Mouse (Mus musculus) myocyte (in vitro differentiated cells): ENCODE measurements around the gene Nr1d1. TPM values are rescaled to one million over a fixed set of nuclear protein-coding genes. Genes with fewer than 3 reads are reported as not detected.
A peak's percentile ranks its signal among the peaks of the same experiment; 100 is the strongest.

Source experiments
- H3K27me3 ChIP-seq: one replicate; pipeline ENCODE4 v1.6.1; 2011; ENCODE audit not compliant: control insufficient read depth, insufficient read depth, insufficient read length
- H3K36me3 ChIP-seq: one replicate; pipeline ENCODE4 v1.6.1; 2011; ENCODE audit not compliant: control insufficient read depth, insufficient read depth
- H3K4me2 ChIP-seq: one replicate; pipeline ENCODE4 v1.6.1; 2011; ENCODE audit warnings: low read depth, control low read depth
- H3K4me3 ChIP-seq: one replicate; pipeline ENCODE4 v1.5.1; 2011; ENCODE audit warnings: mild to moderate bottlenecking, control low read depth, moderate library complexity
- H3K79me2 ChIP-seq: one replicate; pipeline ENCODE4 v1.6.1; 2011; ENCODE audit not compliant: control insufficient read depth, insufficient read depth
- H3ac ChIP-seq: one replicate; pipeline ENCODE4 v1.6.1; 2011; ENCODE audit not compliant: control insufficient read depth, insufficient read length
- CEBPB ChIP-seq: IDR thresholded peaks from 2 replicates; pipeline ENCODE4 v1.6.1; 2011; ENCODE audit warnings: mild to moderate bottlenecking, moderate library complexity; ENCODE audit not compliant: poor library complexity, insufficient read depth, severe bottlenecking
- E2F4 ChIP-seq: IDR thresholded peaks from one replicate; pipeline ENCODE4 v1.6.1; 2011; ENCODE audit warnings: mild to moderate bottlenecking, control low read depth, moderate library complexity; ENCODE audit not compliant: insufficient read depth
- MAX ChIP-seq: IDR thresholded peaks from one replicate; pipeline ENCODE4 v1.6.1; 2011; ENCODE audit warnings: low read depth, mild to moderate bottlenecking, control low read depth
- MYOD1 ChIP-seq, 3 experiments: IDR thresholded peaks; one replicate each; pipeline ENCODE4 v1.6.1; 2011; ENCODE audit warnings: control low read depth in 2 of 3, low read depth in 2 of 3, mild to moderate bottlenecking in 2 of 3, moderate library complexity in 1 of 3; ENCODE audit not compliant: insufficient read length in 2 of 3, control insufficient read depth in 1 of 3
- MYOG ChIP-seq, 3 experiments: IDR thresholded peaks; one replicate each; pipeline ENCODE4 v1.6.1; 2011; ENCODE audit warnings: control low read depth in 2 of 3, low read depth in 2 of 3, mild to moderate bottlenecking in 2 of 3; ENCODE audit not compliant: insufficient read length in 2 of 3, control insufficient read depth in 1 of 3, insufficient read depth in 1 of 3
- POLR2A ChIP-seq: IDR thresholded peaks from one replicate; pipeline ENCODE4 v1.6.1; 2011; ENCODE audit warnings: low read depth, mild to moderate bottlenecking, control low read depth, moderate library complexity; ENCODE audit not compliant: insufficient read length
- POLR2AphosphoS2 ChIP-seq: IDR thresholded peaks from one replicate; pipeline ENCODE4 v1.6.1; 2011; ENCODE audit warnings: low read depth, control low read depth; ENCODE audit not compliant: insufficient read length
- REST ChIP-seq: IDR thresholded peaks from one replicate; pipeline ENCODE4 v1.6.1; 2011; ENCODE audit warnings: mild to moderate bottlenecking, control low read depth, moderate library complexity; ENCODE audit not compliant: insufficient read depth, insufficient read length
- SRF ChIP-seq: IDR thresholded peaks from one replicate; pipeline ENCODE4 v1.6.1; 2011; ENCODE audit warnings: low read depth; ENCODE audit not compliant: control insufficient read depth, insufficient read length
- TCF12 ChIP-seq: IDR thresholded peaks from one replicate; pipeline ENCODE4 v1.6.1; 2011; ENCODE audit warnings: mild to moderate bottlenecking, control low read depth; ENCODE audit not compliant: poor library complexity, insufficient read depth, severe bottlenecking
- TCF3 ChIP-seq: IDR thresholded peaks from one replicate; pipeline ENCODE4 v1.6.1; 2011; ENCODE audit warnings: low read depth, control low read depth; ENCODE audit not compliant: insufficient read length
- USF1 ChIP-seq: IDR thresholded peaks from one replicate; pipeline ENCODE4 v1.6.1; 2011; ENCODE audit warnings: low read depth, mild to moderate bottlenecking, control low read depth, moderate library complexity
- polyA plus RNA-seq: library from polyadenylated mRNA; unstranded; fragments of >200 nt; fragmentation: generic; extraction: Trizol; gene quantifications from one replicate; pipeline ENCODE4 v1.2.1, GENCODE M21; 2012; ENCODE audit warnings: missing spikeins

Gene Nr1d1
- polyA plus RNA-seq, 1 experiment, result 49.1 TPM

DNA sequence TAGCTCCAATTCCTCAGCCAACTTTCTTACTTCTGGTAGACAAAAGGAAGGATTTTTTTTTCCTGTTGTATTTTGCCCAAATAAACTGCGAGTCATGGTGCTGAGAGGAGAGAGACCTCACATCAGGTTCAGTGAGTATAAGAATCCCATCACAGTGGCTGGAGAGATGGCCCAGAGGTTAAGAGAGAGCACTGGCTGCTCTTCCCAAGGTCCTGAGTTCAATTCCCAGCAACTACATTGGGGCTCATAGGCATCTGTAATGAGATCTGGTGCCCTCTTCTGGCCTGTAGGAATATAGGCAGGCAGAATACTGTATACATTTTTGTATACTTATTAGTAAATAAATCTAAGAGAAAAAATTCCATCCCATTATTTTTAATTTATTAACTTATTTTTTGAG, 12.6 kb upstream of the Nr1d1 start:
- H3K79me2 ChIP-seq, result no peaks in the 10 kb centered on the region
- no peaks in the 10 kb centered on the region for H3K27me3 ChIP-seq
- H3K4me3 ChIP-seq, result no peak overlapping the region
- H3ac ChIP-seq, result no peak overlapping the region
- TF ChIP-seq USF1 (no peak), TCF3 (no peak), TCF12 (no peak), CEBPB (no peak), MYOD1 (IDR thresholded peaks at IDR 0.05; ENCODE audit: control insufficient read depth in 1 of 3, insufficient read length in 2 of 3, low read depth in 2 of 3) (no peak), POLR2A (no peak)
- no peak overlapping the region for H3K4me2 ChIP-seq
- H3K36me3 ChIP-seq, result no peaks in the 10 kb centered on the region

DNA sequence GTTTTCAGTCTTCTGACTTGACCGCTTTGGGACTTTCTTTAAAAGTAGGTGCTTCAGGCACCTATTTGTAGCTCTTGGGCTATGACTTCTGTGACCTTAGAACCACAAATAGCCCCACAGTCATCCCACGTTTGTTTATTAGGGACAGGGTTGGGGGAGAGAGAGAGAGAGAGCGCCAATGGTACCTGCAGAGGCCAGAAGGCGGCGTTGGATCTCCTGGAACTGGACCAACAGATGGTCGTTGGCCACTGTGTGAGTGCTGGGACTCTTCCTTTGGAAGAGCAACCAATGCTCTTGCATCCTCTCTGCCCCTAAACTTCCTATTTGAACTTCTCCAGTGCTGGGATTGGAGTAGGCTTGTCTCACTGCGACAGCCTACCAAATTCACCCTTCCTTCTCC, 12.1 kb upstream of the Nr1d1 start:
- TF ChIP-seq CEBPB (no peak), TCF12 (no peak), MYOG (IDR thresholded peaks at IDR 0.05; ENCODE audit: control insufficient read depth in 1 of 3, insufficient read depth in 1 of 3, insufficient read length in 2 of 3, low read depth in 2 of 3) (no peak), SRF (no peak), USF1 (no peak), REST (no peak), POLR2A (no peak), MYOD1 (IDR thresholded peaks at IDR 0.05; ENCODE audit: control insufficient read depth in 1 of 3, insufficient read length in 2 of 3, low read depth in 2 of 3) (no peak), POLR2AphosphoS2 (no peak), MAX (no peak), TCF3 (no peak), E2F4 (no peak)
- Histone ChIP-seq H3ac (no peak overlapping the region), H3K36me3 (no peaks in the 10 kb centered on the region), H3K79me2 (no peaks in the 10 kb centered on the region), H3K27me3 (no peaks in the 10 kb centered on the region), H3K4me2 (no peak overlapping the region), H3K4me3 (no peak overlapping the region)

DNA sequence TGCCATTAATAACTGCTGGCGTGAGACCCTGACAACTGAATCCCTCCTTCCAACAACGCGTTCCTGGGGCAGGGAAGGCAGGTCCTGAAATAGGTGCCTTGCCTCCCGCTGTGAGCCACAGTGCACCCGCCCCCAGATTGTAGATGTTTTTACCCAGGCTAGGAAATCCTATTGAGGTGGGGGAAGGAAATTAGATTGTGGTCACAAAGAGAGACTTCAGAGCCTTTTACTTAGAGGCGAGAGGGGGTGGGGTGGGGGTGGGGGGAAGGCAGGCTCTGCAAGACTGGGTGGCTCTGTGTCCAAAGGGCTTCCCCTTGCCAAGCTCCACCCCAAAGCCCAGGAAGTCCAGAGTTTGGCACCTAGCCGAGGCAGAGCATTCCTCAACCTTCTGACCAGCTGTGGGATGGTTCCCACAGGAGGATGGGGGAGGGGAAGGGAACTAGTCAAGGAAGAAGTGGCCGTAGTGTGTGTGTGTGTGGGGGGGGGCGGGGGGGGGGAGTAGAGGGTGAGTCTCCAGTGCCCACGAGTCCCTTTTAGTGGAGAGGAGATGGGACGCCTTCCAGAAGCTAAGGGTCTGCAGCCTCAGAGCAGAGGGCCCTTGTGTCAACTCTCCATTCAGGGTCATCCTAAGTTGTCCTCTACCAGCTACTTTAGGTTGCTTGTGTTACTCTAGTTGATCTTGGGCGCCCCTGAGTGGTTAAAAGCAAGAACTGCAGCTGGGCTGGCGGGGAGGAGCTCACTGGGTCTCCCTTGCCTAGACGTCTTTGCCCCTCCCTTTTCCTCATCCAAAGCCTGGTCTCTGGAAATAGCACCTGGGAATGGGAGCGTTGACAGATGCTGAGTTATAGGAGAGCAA, 11.5 kb upstream of the Nr1d1 start:
- Histone ChIP-seq H3ac (no peak overlapping the region), H3K79me2 (no peaks in the 10 kb centered on the region), H3K4me2 (peak overlapping the region; percentile 99), H3K4me3 (peak overlapping the region; percentile 6), H3K27me3 (no peaks in the 10 kb centered on the region), H3K36me3 (no peaks in the 10 kb centered on the region)
- TF ChIP-seq POLR2A (peak; percentile 29), TCF12 (peak; percentile 46), MYOD1 (IDR thresholded peaks at IDR 0.05; ENCODE audit: control insufficient read depth in 1 of 3, insufficient read length in 2 of 3, low read depth in 2 of 3) (peak in 2 of 3 experiments; percentile 54 to 71), MYOG (IDR thresholded peaks at IDR 0.05; ENCODE audit: control insufficient read depth in 1 of 3, insufficient read depth in 1 of 3, insufficient read length in 2 of 3, low read depth in 2 of 3) (peak in 1 of 3 experiments; percentile 77), E2F4 (no peak)

DNA sequence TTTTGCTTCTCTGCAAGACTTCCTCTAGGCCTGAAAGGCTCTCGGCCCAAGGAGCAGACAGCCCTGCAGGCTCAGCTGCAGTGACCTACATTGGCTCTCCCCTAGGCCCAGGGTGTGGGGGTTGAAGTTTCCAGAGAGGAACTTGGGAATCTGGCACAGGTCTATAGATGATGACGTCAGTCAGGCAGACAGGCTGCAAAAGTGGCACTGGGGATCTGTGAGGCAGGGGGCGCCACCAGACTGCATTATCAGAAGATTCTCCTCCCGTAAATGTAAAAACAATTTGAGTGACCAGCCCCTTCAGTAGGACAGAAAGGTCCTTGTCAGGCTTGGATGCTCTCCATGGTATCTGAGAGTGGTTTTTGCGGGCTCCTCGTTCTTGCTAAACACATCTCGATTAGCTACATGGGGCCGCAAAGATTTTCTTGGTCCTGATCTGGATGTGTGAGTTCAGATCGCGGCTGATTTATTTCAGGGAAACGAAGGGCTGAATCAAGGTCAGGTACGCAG, 10.7 kb upstream of the Nr1d1 start:
- no peaks in the 10 kb centered on the region for H3K79me2 ChIP-seq
- peak overlapping the region; percentile 6 for H3K4me3 ChIP-seq
- TF ChIP-seq MYOG (IDR thresholded peaks at IDR 0.05; ENCODE audit: control insufficient read depth in 1 of 3, insufficient read depth in 1 of 3, insufficient read length in 2 of 3, low read depth in 2 of 3) (no peak), POLR2A (peak; percentile 26)
- no peaks in the 10 kb centered on the region for H3K36me3 ChIP-seq
- peak overlapping the region; percentile 99 for H3K4me2 ChIP-seq
- H3K27me3 ChIP-seq, result no peaks in the 10 kb centered on the region
- no peak overlapping the region for H3ac ChIP-seq

DNA sequence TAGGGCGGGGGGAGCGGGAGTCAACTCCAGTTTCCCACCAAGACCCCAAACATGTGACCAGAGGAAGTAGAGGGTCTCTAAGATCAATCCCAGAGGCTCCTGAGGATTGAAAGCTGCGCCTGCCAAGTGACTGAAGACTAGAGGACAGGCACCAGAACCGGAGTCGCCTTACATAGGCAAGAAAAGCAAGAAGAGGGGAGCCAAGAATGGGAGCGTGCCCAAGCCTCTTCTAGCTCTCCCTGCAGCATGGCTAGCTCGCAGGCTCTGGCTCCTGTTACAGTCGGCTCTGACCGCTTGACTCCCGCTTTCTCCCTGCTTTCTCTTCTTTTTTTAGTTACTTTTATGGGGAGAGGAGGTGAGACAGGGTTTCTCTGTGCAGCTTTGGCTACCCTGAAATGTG, 10.1 kb upstream of the Nr1d1 start:
- Histone ChIP-seq H3K4me3 (no peak overlapping the region), H3K4me2 (peak overlapping the region; percentile 99), H3ac (no peak overlapping the region), H3K79me2 (no peaks in the 10 kb centered on the region), H3K27me3 (no peaks in the 10 kb centered on the region), H3K36me3 (no peaks in the 10 kb centered on the region)
- TF ChIP-seq MYOD1 (IDR thresholded peaks at IDR 0.05; ENCODE audit: control insufficient read depth in 1 of 3, insufficient read length in 2 of 3, low read depth in 2 of 3) (no peak), USF1 (no peak), TCF3 (no peak)

DNA sequence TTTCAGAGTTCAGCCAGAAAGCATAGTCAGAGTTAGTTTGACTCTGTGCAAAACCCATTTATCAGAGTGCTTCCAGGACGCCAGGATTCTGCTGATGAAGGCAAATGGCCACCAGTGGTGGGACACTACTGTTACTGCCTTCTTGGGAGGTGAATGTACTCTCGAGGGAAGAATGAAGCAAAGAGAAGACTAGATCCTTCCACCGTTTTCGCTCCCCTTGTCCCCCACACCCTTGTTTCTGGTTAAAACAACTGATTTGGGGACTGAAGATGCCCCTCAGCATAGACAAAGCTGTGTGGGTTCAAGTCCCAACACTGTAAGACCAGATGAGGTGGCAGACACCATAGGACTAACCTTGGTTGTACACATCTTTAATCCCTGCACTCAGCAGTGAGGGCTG, 9.0 kb upstream of the Nr1d1 start:
- peak overlapping the region; percentile 22 for H3K4me3 ChIP-seq
- TF ChIP-seq MAX (no peak), SRF (no peak)
- no peak overlapping the region for H3ac ChIP-seq
- H3K4me2 ChIP-seq, result peak overlapping the region; percentile 83
- no peaks in the 10 kb centered on the region for H3K27me3 ChIP-seq
- no peaks in the 10 kb centered on the region for H3K79me2 ChIP-seq
- H3K36me3 ChIP-seq, result no peaks in the 10 kb centered on the region
